In genomic region chr13:81351462-81352155, GRCm38 (mm10) we compare ENCODE assay signal across 8 mouse cellular contexts.
DNase-seq lines count a peak whose midpoint lies in the region; ATAC-seq and TF ChIP-seq lines count a peak whose summit lies in the region.

No protein-coding gene starts in this region.

- ATAC-seq in intestine, embryonic 14.5 days (replicated peaks; ENCODE audit: low FRiP score, low TSS enrichment, low read depth), result peak; percentile 69
- peak; percentile 94 for ATAC-seq in lung, embryonic 14.5 days (ENCODE audit: insufficient read depth)

- H3K9ac ChIP-seq in intestine, embryonic 14.5 days (ENCODE audit: low read length), result no peak overlapping the region
- peak overlapping the region; percentile 0; the same call in 1 of the 2 replicates for H3K9ac ChIP-seq in lung, embryonic 14.5 days

- peak overlapping the region; percentile 87 for H3K27ac ChIP-seq in intestine, embryonic 14.5 days (ENCODE audit: low read depth)
- peak overlapping the region; percentile 90 for H3K27ac ChIP-seq in lung, embryonic 14.5 days (ENCODE audit: low read depth)

- no peaks in the 10 kb centered on the region for H3K27me3 ChIP-seq in intestine, embryonic 14.5 days (replicated peaks; ENCODE audit: control insufficient read depth, insufficient read depth, low read length)
- no peaks in the 10 kb centered on the region for H3K27me3 ChIP-seq in lung, embryonic 14.5 days (ENCODE audit: insufficient read depth, low read length)

- peak overlapping the region; percentile 36 for H3K4me2 ChIP-seq in intestine, embryonic 14.5 days (ENCODE audit: low read length)
- H3K4me2 ChIP-seq in lung, embryonic 14.5 days, result peak overlapping the region; percentile 58

- H3K9me3 ChIP-seq in intestine, embryonic 14.5 days (ENCODE audit: control insufficient read depth, low read length), result no peaks in the 10 kb centered on the region
- no peaks in the 10 kb centered on the region for H3K9me3 ChIP-seq in lung, embryonic 14.5 days (ENCODE audit: low read depth, low read length)

- no peak for TF ChIP-seq CTCF in lung, embryonic 14.5 days (IDR thresholded peaks at IDR 0.05; ENCODE audit: low read depth)

- 36% methylated on average over 14 of the region's 14 CpGs for WGBS in intestine, embryonic 14.5 days
- WGBS in lung, embryonic 14.5 days, result 23% methylated on average over 14 of the region's 14 CpGs

- no peaks in the 10 kb centered on the region for H3K36me3 ChIP-seq in intestine, embryonic 14.5 days (ENCODE audit: control insufficient read depth, insufficient read depth, low read length)
- no peaks in the 10 kb centered on the region for H3K36me3 ChIP-seq in lung, embryonic 14.5 days (ENCODE audit: insufficient read depth)

- 0 out of 2 replicates have a peak overlapping the region, but pooled peaks have one; percentile 11 for H3K4me3 ChIP-seq in intestine, embryonic 14.5 days (ENCODE audit: low read depth, low read length)
- peak overlapping the region; percentile 20 for H3K4me3 ChIP-seq in lung, embryonic 14.5 days (ENCODE audit: low read depth, low read length)

- peaks cover 4% of the 10 kb centered on the region; the same call in 1 of the 2 replicates for H3K4me1 ChIP-seq in intestine, embryonic 14.5 days (replicated peaks; ENCODE audit: control insufficient read depth, insufficient read depth, low read length)
- H3K4me1 ChIP-seq in lung, embryonic 14.5 days (ENCODE audit: insufficient read depth), result peaks cover 4% of the 10 kb centered on the region; the same call in 1 of the 2 replicates

- DNase-seq in adrenal gland, postnatal 14 days, result peak; percentile 7
- DNase-seq in adrenal gland, adult 2 months, result no peak
- peak; percentile 97 for DNase-seq in heart, adult 11 months
- DNase-seq in intestine, embryonic 14.5 days (ENCODE audit: low spot score), result peak; percentile 58
- DNase-seq in lung, embryonic 14.5 days, result peak; percentile 85
- peak; percentile 14 to 25 for DNase-seq in spleen, postnatal 36 days (ENCODE audit: low spot score in 2 of 2)
- DNase-seq in cerebellum, postnatal 14 days, result no peak
- DNase-seq in urinary bladder, adult 2 months (ENCODE audit: low spot score), result no peak

Comparison
In these comparisons a context has a peak if more than half of its experiments do, and no peak if none do; other contexts are left out.
1. DNase-seq: peak in adrenal gland, postnatal 14 days (single experiment), heart, adult 11 months (single experiment), intestine, embryonic 14.5 days (single experiment), lung, embryonic 14.5 days (single experiment) and spleen, postnatal 36 days (2 of 2); none in adrenal gland, adult 2 months (single experiment), cerebellum, postnatal 14 days (0 of 2) and urinary bladder, adult 2 months (single experiment).